Mouse (Mus musculus) MEL (cell line): ENCODE measurements around the gene Tnrc6c. TPM values are rescaled to one million over a fixed set of nuclear protein-coding genes. Genes with fewer than 3 reads are reported as not detected.
A peak's percentile ranks its signal among the peaks of the same experiment; 100 is the strongest.

Source experiments
- DNase-seq: peaks from one replicate; pipeline ENCODE4 v3.0.0; 2011; ENCODE audit warnings: low read depth, low spot score
- H3K27ac ChIP-seq: 2 replicates; pipeline ENCODE4 v1.5.1; 2012; ENCODE audit warnings: low read depth, mild to moderate bottlenecking, control low read depth, low read length, moderate library complexity; ENCODE audit not compliant: control insufficient read depth
- H3K27me3 ChIP-seq, 2 experiments: fragments of 150-350 bp in 1 of 2; sonication (generic) in 1 of 2; 2 replicates each; pipeline ENCODE4 v1.6.1; 2012; ENCODE audit warnings: low read length in 2 of 2, mild to moderate bottlenecking in 2 of 2, improper control_type of control experiment in 1 of 2, moderate library complexity in 1 of 2; ENCODE audit not compliant: insufficient read depth in 2 of 2, control insufficient read depth in 1 of 2
- H3K36me3 ChIP-seq, 2 experiments: 2 replicates each; pipeline ENCODE4 v1.6.1; 2012 to 2014; ENCODE audit warnings: low read length in 2 of 2, improper control_type of control experiment in 1 of 2, inconsistent platforms in 1 of 2, mild to moderate bottlenecking in 1 of 2; ENCODE audit not compliant: insufficient read depth in 2 of 2, control insufficient read depth in 1 of 2
- H3K4me1 ChIP-seq, 2 experiments: fragments of 150-350 bp in 1 of 2; sonication (generic) in 1 of 2; 2 replicates each; pipeline ENCODE4 v1.6.1; 2012; ENCODE audit warnings: low read length in 2 of 2, improper control_type of control experiment in 1 of 2, mild to moderate bottlenecking in 1 of 2; ENCODE audit not compliant: insufficient read depth in 2 of 2, control insufficient read depth in 1 of 2
- H3K4me3 ChIP-seq, 2 experiments: fragments of 150-350 bp in 1 of 2; sonication (generic) in 1 of 2; 2 replicates each; pipeline ENCODE4 v1.5.1; 2012; ENCODE audit warnings: low read depth in 2 of 2, low read length in 2 of 2, mild to moderate bottlenecking in 2 of 2, moderate library complexity in 2 of 2, control low read depth in 1 of 2, improper control_type of control experiment in 1 of 2; ENCODE audit not compliant: control insufficient read depth in 1 of 2, insufficient read depth in 1 of 2
- H3K79me2 ChIP-seq: 2 replicates; pipeline ENCODE4 v1.6.1; 2012; ENCODE audit warnings: mild to moderate bottlenecking, low read length, moderate library complexity; ENCODE audit not compliant: control insufficient read depth, poor library complexity, insufficient read depth
- H3K9ac ChIP-seq: 2 replicates; pipeline ENCODE4 v1.6.1; 2012; ENCODE audit warnings: low read depth, mild to moderate bottlenecking, control low read depth, low read length, moderate library complexity; ENCODE audit not compliant: control insufficient read depth, poor library complexity, severe bottlenecking
- H3K9me3 ChIP-seq: fragments of 150-350 bp; sonication (generic); replicated peaks from 2 replicates; pipeline ENCODE4 v1.6.1; 2012; ENCODE audit warnings: mild to moderate bottlenecking, low read length, improper control_type of control experiment, moderate library complexity; ENCODE audit not compliant: insufficient read depth
- BHLHE40 ChIP-seq: IDR thresholded peaks from 2 replicates; pipeline ENCODE4 v1.6.1; 2012; ENCODE audit warnings: low read depth, mild to moderate bottlenecking, inconsistent platforms, low read length, improper control_type of control experiment, borderline replicate concordance
- CHD1 ChIP-seq: IDR thresholded peaks from 2 replicates; pipeline ENCODE4 v1.6.1; 2012; ENCODE audit warnings: low read depth, mild to moderate bottlenecking, inconsistent platforms, low read length, improper control_type of control experiment
- CHD2 ChIP-seq: IDR thresholded peaks from 2 replicates; pipeline ENCODE4 v1.6.1; 2011; ENCODE audit warnings: low read length, improper control_type of control experiment
- CTCF ChIP-seq, 3 experiments: IDR thresholded peaks in 2 of 3; conservative IDR thresholded peaks in 1 of 3; 2 replicates each; pipeline ENCODE4 v1.5.1; 2011 to 2012; ENCODE audit warnings: low read length in 3 of 3, low read depth in 2 of 3, mild to moderate bottlenecking in 2 of 3, improper control_type of control experiment in 1 of 3, inconsistent platforms in 1 of 3, mixed read lengths in 1 of 3, moderate library complexity in 1 of 3; ENCODE audit not compliant: control insufficient read depth in 1 of 3, insufficient read depth in 1 of 3, poor library complexity in 1 of 3, severe bottlenecking in 1 of 3
- E2F4 ChIP-seq: IDR thresholded peaks from 2 replicates; pipeline ENCODE4 v1.6.1; 2011; ENCODE audit warnings: low read depth, low read length, improper control_type of control experiment, borderline replicate concordance
- ELF1 ChIP-seq: IDR thresholded peaks from 2 replicates; pipeline ENCODE4 v1.6.1; 2014; ENCODE audit warnings: low read depth, mild to moderate bottlenecking, inconsistent platforms, low read length, improper control_type of control experiment, moderate library complexity
- EP300 ChIP-seq, 2 experiments: IDR thresholded peaks; 2 replicates each; pipeline ENCODE4 v1.6.1; 2011; ENCODE audit warnings: improper control_type of control experiment in 2 of 2, low read length in 2 of 2, low read depth in 1 of 2, mild to moderate bottlenecking in 1 of 2
- ETS1 ChIP-seq: IDR thresholded peaks from 2 replicates; pipeline ENCODE4 v1.6.1; 2012; ENCODE audit warnings: low read depth, mild to moderate bottlenecking, inconsistent platforms, low read length, improper control_type of control experiment, moderate library complexity
- GABPA ChIP-seq: IDR thresholded peaks from 2 replicates; pipeline ENCODE4 v1.6.1; 2012; ENCODE audit warnings: low read depth, mild to moderate bottlenecking, inconsistent platforms, low read length, improper control_type of control experiment, moderate library complexity
- GATA1 ChIP-seq: IDR thresholded peaks from 2 replicates; pipeline ENCODE4 v1.6.1; 2011; ENCODE audit warnings: low read depth, low read length, improper control_type of control experiment
- HCFC1 ChIP-seq: IDR thresholded peaks from 2 replicates; pipeline ENCODE4 v1.6.1; 2012; ENCODE audit warnings: low read depth, mild to moderate bottlenecking, inconsistent platforms, low read length, improper control_type of control experiment, moderate library complexity
- MAFK ChIP-seq: IDR thresholded peaks from 2 replicates; pipeline ENCODE4 v1.6.1; 2011; ENCODE audit warnings: low read depth, mild to moderate bottlenecking, low read length, improper control_type of control experiment, borderline replicate concordance
- MAX ChIP-seq: IDR thresholded peaks from 2 replicates; pipeline ENCODE4 v1.6.1; 2011; ENCODE audit warnings: low read length, improper control_type of control experiment
- MAZ ChIP-seq: IDR thresholded peaks from 2 replicates; pipeline ENCODE4 v1.6.1; 2012; ENCODE audit warnings: low read depth, mild to moderate bottlenecking, inconsistent platforms, low read length, improper control_type of control experiment
- MXI1 ChIP-seq: IDR thresholded peaks from 2 replicates; pipeline ENCODE4 v1.6.1; 2011; ENCODE audit warnings: mild to moderate bottlenecking, low read depth, low read length, improper control_type of control experiment
- MYC ChIP-seq: IDR thresholded peaks from 2 replicates; pipeline ENCODE4 v1.6.1; 2011; ENCODE audit warnings: low read depth, mild to moderate bottlenecking, low read length, improper control_type of control experiment, moderate library complexity
- NELFE ChIP-seq: IDR thresholded peaks from 2 replicates; pipeline ENCODE4 v1.6.1; 2011; ENCODE audit warnings: low read depth, low read length, improper control_type of control experiment
- NRF1 ChIP-seq: IDR thresholded peaks from 2 replicates; pipeline ENCODE4 v1.6.1; 2014; ENCODE audit warnings: low read depth, mild to moderate bottlenecking, inconsistent platforms, low read length, improper control_type of control experiment, moderate library complexity; ENCODE audit not compliant: poor library complexity, insufficient read depth, severe bottlenecking
- POLR2A ChIP-seq, 2 experiments: IDR thresholded peaks; 2 replicates each; pipeline ENCODE4 v1.6.1; 2011 to 2012; ENCODE audit warnings: low read length in 2 of 2, mild to moderate bottlenecking in 2 of 2, control low read depth in 1 of 2, improper control_type of control experiment in 1 of 2, low read depth in 1 of 2, moderate library complexity in 1 of 2; ENCODE audit not compliant: control insufficient read depth in 1 of 2, insufficient read depth in 1 of 2, poor library complexity in 1 of 2
- POLR2AphosphoS2 ChIP-seq: IDR thresholded peaks from 2 replicates; pipeline ENCODE4 v1.6.1; 2011; ENCODE audit warnings: low read length, improper control_type of control experiment
- POLR2AphosphoS5 ChIP-seq: IDR thresholded peaks from 2 replicates; pipeline ENCODE4 v1.6.1; 2012; ENCODE audit warnings: low read depth, borderline replicate concordance, mild to moderate bottlenecking, inconsistent platforms, low read length, moderate library complexity, mixed read lengths
- RAD21 ChIP-seq: IDR thresholded peaks from 2 replicates; pipeline ENCODE4 v1.6.1; 2011; ENCODE audit warnings: mild to moderate bottlenecking, low read depth, low read length, improper control_type of control experiment
- RCOR1 ChIP-seq: IDR thresholded peaks from 2 replicates; pipeline ENCODE4 v1.6.1; 2012; ENCODE audit warnings: low read depth, mild to moderate bottlenecking, inconsistent platforms, low read length, improper control_type of control experiment
- SIN3A ChIP-seq: IDR thresholded peaks from 2 replicates; pipeline ENCODE4 v1.6.1; 2012; ENCODE audit warnings: low read length, improper control_type of control experiment, inconsistent platforms
- SMC3 ChIP-seq: IDR thresholded peaks from 2 replicates; pipeline ENCODE4 v1.6.1; 2011; ENCODE audit warnings: low read depth, low read length, improper control_type of control experiment
- TAL1 ChIP-seq: IDR thresholded peaks from 2 replicates; pipeline ENCODE4 v1.6.1; 2012; ENCODE audit warnings: mild to moderate bottlenecking, inconsistent platforms, low read length, moderate library complexity, mixed read lengths
- TBP ChIP-seq: IDR thresholded peaks from 2 replicates; pipeline ENCODE4 v1.8.0; 2011; ENCODE audit warnings: low read depth, low read length, improper control_type of control experiment
- TCF12 ChIP-seq: IDR thresholded peaks from 2 replicates; pipeline ENCODE4 v1.6.1; 2014; ENCODE audit warnings: low read depth, mild to moderate bottlenecking, inconsistent platforms, low read length, improper control_type of control experiment, moderate library complexity
- UBTF ChIP-seq: IDR thresholded peaks from 2 replicates; pipeline ENCODE4 v1.6.1; 2012; ENCODE audit warnings: low read depth, mild to moderate bottlenecking, inconsistent platforms, low read length, improper control_type of control experiment, moderate library complexity, borderline replicate concordance; ENCODE audit not compliant: insufficient read depth
- USF1 ChIP-seq: IDR thresholded peaks from 2 replicates; pipeline ENCODE4 v1.6.1; 2014; ENCODE audit warnings: low read depth, mild to moderate bottlenecking, inconsistent platforms, low read length, improper control_type of control experiment, moderate library complexity
- USF2 ChIP-seq, 2 experiments: IDR thresholded peaks; 2 replicates each; pipeline ENCODE4 v1.6.1; 2011 to 2012; ENCODE audit warnings: improper control_type of control experiment in 2 of 2, low read length in 2 of 2, borderline replicate concordance in 1 of 2, inconsistent platforms in 1 of 2, low read depth in 1 of 2, mild to moderate bottlenecking in 1 of 2; ENCODE audit not compliant: insufficient read depth in 1 of 2
- ZC3H11A ChIP-seq: IDR thresholded peaks from 2 replicates; pipeline ENCODE4 v1.6.1; 2012; ENCODE audit warnings: low read depth, mild to moderate bottlenecking, inconsistent platforms, low read length, improper control_type of control experiment
- ZKSCAN1 ChIP-seq: IDR thresholded peaks from 2 replicates; pipeline ENCODE4 v1.6.1; 2012; ENCODE audit warnings: low read depth, mild to moderate bottlenecking, inconsistent platforms, low read length, improper control_type of control experiment, moderate library complexity
- ZMIZ1 ChIP-seq: IDR thresholded peaks from 2 replicates; pipeline ENCODE4 v1.6.1; 2012; ENCODE audit warnings: low read depth, mild to moderate bottlenecking, inconsistent platforms, low read length, improper control_type of control experiment, moderate library complexity
- ZNF384 ChIP-seq: IDR thresholded peaks from 2 replicates; pipeline ENCODE4 v1.6.1; 2012; ENCODE audit warnings: low read depth, mild to moderate bottlenecking, inconsistent platforms, low read length, improper control_type of control experiment
- polyA plus RNA-seq, 2 experiments: library from polyadenylated mRNA; stranded (reverse) in 1 of 2; unstranded in 1 of 2; fragments of >175 nt in 1 of 2; fragments of >200 nt in 1 of 2; gene quantifications; 2 replicates each; pipeline versions ENCODE4 v1.2.1 to v1.2.4; 2012; ENCODE audit warnings: low replicate concordance in 2 of 2, low read depth in 1 of 2; ENCODE audit not compliant: insufficient read length in 2 of 2, insufficient read depth in 1 of 2, missing spikeins in 1 of 2
- total RNA-seq: library from RNA; depleted of rRNA; stranded (reverse); fragments of 300-350 nt; gene quantifications from 2 replicates; pipeline ENCODE4 v1.2.3, GENCODE M21; 2012

The Tnrc6c gene
- total and polyA plus RNA-seq, 3 experiments = 16.0 to 19.1 TPM; not detected in 1

GRCm38 (mm10) chr11:117781993-117782704 is 128.1 kb downstream of the Tnrc6c start, which contains the start of the genes Tmc8 and Tmc6:
Gene Tmc8 (plus strand): TSS chr11:117782076.
Gene Tmc6 (minus strand): TSS chr11:117782198.
- Histone ChIP-seq H3K27me3 (no peaks in the 10 kb centered on the region), H3K27ac (peak within 1 kb of the TSS; percentile 96), H3K9ac (peak within 1 kb of the TSS; percentile 82), H3K79me2 (peaks cover 34% of the 10 kb centered on the region), H3K4me3 (peak within 1 kb of the TSS; percentile 74 to 81), H3K9me3 (no peaks in the 10 kb centered on the region), H3K36me3 (no peaks in the 10 kb centered on the region), H3K4me1 (peaks cover 3 to 13% of the 10 kb centered on the region in 2 experiments; a peak in 2 of 4 replicates)
- DNase-seq = peak; percentile 90
- TF ChIP-seq NELFE (peak; percentile 75), ETS1 (peak; percentile 2; the same call in 1 of the 2 replicates), POLR2AphosphoS2 (peak; percentile 75; the same call in 1 of the 2 replicates), SMC3 (no peak), CHD1 (no peak), MAFK (no peak), GABPA (no peak), ZC3H11A (no peak), GATA1 (no peak), MXI1 (peak; percentile 58), CTCF (IDR thresholded peaks at IDR 0.05 in 2 of 3, conservative IDR thresholded peaks at IDR 0.05 in 1 of 3; ENCODE audit: control insufficient read depth in 1 of 3, insufficient read depth in 1 of 3, low read depth in 2 of 3, low read length in 3 of 3, poor library complexity in 1 of 3, severe bottlenecking in 1 of 3) (no peak), POLR2A (IDR thresholded peaks at IDR 0.05; ENCODE audit: control insufficient read depth in 1 of 2, insufficient read depth in 1 of 2, low read depth in 1 of 2, low read length in 2 of 2, poor library complexity in 1 of 2) (peak; percentile 36 to 66; a peak in 1 of 4 replicates), ZKSCAN1 (no peak), BHLHE40 (peak; percentile 88), SIN3A (peak; percentile 50; the same call in 1 of the 2 replicates), ELF1 (peak; percentile 57), NRF1 (no peak), TAL1 (peak; percentile 17; the same call in 1 of the 2 replicates), RCOR1 (no peak), TCF12 (peak; percentile 19), HCFC1 (peak; percentile 64), UBTF (0 out of 2 replicates have a peak, but pooled peaks have one; percentile 64), ZMIZ1 (0 out of 2 replicates have a peak, but pooled peaks have one; percentile 32), USF2 (IDR thresholded peaks at IDR 0.05; ENCODE audit: borderline replicate concordance in 1 of 2, insufficient read depth in 1 of 2, low read depth in 1 of 2, low read length in 2 of 2) (peak; percentile 46 to 86; a peak in 2 of 4 replicates), CHD2 (no peak), MYC (no peak), POLR2AphosphoS5 (no peak), E2F4 (no peak), ZNF384 (no peak), MAZ (peak; percentile 93; the same call in 1 of the 2 replicates), TBP (no peak), MAX (peak; percentile 85), EP300 (IDR thresholded peaks at IDR 0.05; ENCODE audit: low read depth in 1 of 2, low read length in 2 of 2) (0 out of 4 replicates have a peak, but pooled peaks of 1 of the 2 experiments have one; percentile 32), USF1 (peak; percentile 98), RAD21 (no peak)
